Mouse (Mus musculus) kidney, embryonic 15.5 days (tissue): ENCODE measurements around the gene Hist3h2ba. TPM values are rescaled to one million over a fixed set of nuclear protein-coding genes. Genes with fewer than 3 reads are reported as not detected.
"Not testable (repeated sequence)": the region's sequence is repeated elsewhere in the genome, so short reads cannot be mapped to it uniquely, and the experiment has no call there.

Experiments
- ATAC-seq: fragments of 200-750 bp; cut with Nextera tagmentation; replicated peaks from 2 replicates; pipeline ENCODE4 v1.8.0; 2017; ENCODE audit warnings: moderate TSS enrichment; ENCODE audit not compliant: low FRiP score
- H3K27ac ChIP-seq: fragments of 300-500 bp; sonication (generic); 2 replicates; pipeline ENCODE4 v1.5.1; 2015; ENCODE audit warnings: mild to moderate bottlenecking, inconsistent platforms
- H3K27me3 ChIP-seq: fragments of 300-500 bp; sonication (generic); 2 replicates; pipeline ENCODE4 v1.6.1; 2015; ENCODE audit warnings: inconsistent platforms
- H3K36me3 ChIP-seq: fragments of 300-500 bp; sonication (generic); 2 replicates; pipeline ENCODE4 v1.6.1; 2015; ENCODE audit warnings: inconsistent platforms
- H3K4me1 ChIP-seq: fragments of 300-500 bp; sonication (generic); 2 replicates; pipeline ENCODE4 v1.6.1; 2015; ENCODE audit warnings: inconsistent platforms
- H3K4me2 ChIP-seq: fragments of 300-500 bp; sonication (generic); 2 replicates; pipeline ENCODE4 v1.6.1; 2015; ENCODE audit warnings: moderate library complexity, mild to moderate bottlenecking, inconsistent platforms
- H3K4me3 ChIP-seq: fragments of 300-500 bp; sonication (generic); replicated peaks from 2 replicates; pipeline ENCODE4 v1.5.1; 2015; ENCODE audit warnings: mild to moderate bottlenecking, inconsistent platforms
- H3K9ac ChIP-seq: fragments of 300-500 bp; sonication (generic); 2 replicates; pipeline ENCODE4 v1.6.1; 2015; ENCODE audit warnings: mild to moderate bottlenecking, inconsistent platforms
- H3K9me3 ChIP-seq: fragments of 300-500 bp; sonication (generic); replicated peaks from 2 replicates; pipeline ENCODE4 v1.6.1; 2016; ENCODE audit warnings: inconsistent platforms
- WGBS: fragments of 180-500 bp; shearing (Covaris S2); methylation state at CpG from one replicate; pipeline ENCODE4 v1.1.7; 2015; ENCODE audit warnings: mixed read lengths; 5-methylcytosine and 5-hydroxymethylcytosine counted together
- polyA plus RNA-seq: library from polyadenylated mRNA; unstranded; fragments of >200 nt; fragmentation: Nextera tagmentation; extraction: Ambion mirVana; gene quantifications from 2 replicates; pipeline ENCODE4 v1.2.1, GENCODE M21; 2015

Gene Hist3h2ba
- polyA plus RNA-seq, 1 experiment from 2014 or later: 82.0 TPM

DNA sequence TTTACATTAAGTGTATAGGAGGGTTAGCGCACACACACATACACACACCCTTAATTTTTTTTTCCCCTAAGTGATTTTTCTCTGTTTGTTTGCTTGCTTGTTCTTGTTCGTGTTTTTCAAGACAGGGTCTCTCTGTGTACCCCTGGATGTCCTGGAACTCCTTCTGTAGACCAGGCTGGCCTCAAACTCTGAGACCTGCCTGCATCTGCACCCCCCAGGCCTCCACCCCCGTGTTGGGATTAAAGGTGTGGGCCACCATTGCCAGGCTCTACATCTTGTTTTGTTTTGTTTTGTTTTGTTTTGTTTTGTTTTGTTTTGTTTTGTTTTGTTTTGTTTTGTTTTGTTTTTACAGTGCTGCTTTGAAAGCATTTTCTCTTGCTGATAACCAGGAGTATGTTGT lies 1.4 kb upstream of the Hist3h2ba start:
- Histone ChIP-seq H3K4me2 (no peak overlapping the region; the same call in 1 of the 2 replicates), H3K4me1 (peaks cover 27% of the 10 kb centered on the region), H3K9ac (no peak overlapping the region; the same call in 1 of the 2 replicates), H3K27me3 (peaks cover 3% of the 10 kb centered on the region; the same call in 1 of the 2 replicates), H3K36me3 (no peaks in the 10 kb centered on the region), H3K4me3 (no peak overlapping the region), H3K27ac (peak overlapping the region; percentile 97; the same call in 1 of the 2 replicates), H3K9me3 (no peaks in the 10 kb centered on the region)
- ATAC-seq: no peak
- 76% methylated on average over 3 of the region's 3 CpGs for WGBS

DNA sequence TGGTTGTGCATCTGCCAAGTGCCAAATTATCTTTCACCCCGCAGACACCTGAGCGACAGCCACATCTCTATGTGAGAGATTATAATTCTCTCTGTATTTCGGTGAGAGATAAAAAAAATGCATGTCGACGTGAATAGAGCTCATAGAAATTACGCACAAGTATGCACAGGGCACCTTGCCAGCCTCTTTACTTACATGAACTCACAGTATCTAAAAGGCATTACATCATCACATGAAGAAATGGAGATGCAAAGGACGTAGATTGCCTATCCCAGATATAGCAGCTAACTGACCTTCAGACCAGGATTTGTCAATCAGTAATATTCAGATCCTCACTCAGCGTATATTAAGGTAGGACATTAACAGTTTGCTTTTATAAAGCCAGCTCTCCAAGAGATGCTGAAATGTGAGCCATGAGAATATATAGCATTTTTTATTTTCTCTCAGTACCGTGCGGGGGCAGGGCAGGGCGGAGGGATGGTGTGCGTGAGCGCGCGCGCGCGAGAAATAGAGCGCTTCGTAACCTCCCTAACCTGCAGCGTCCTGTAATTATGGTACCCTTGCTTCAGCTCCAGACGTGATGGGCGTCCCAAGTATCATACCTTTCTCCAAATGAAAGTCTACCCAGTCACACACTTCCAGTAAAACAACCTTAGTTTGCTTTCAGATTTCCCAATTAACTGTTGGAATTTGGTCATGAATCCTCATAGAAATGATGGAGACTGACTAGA lies 757 bp upstream of the Hist3h2ba start:
- Histone ChIP-seq H3K4me3 (peak overlapping the region; percentile 54), H3K9ac (peak overlapping the region; percentile 50), H3K36me3 (no peaks in the 10 kb centered on the region), H3K9me3 (no peaks in the 10 kb centered on the region), H3K4me1 (peaks cover 27% of the 10 kb centered on the region), H3K27ac (peak overlapping the region; percentile 97), H3K27me3 (peaks cover 3% of the 10 kb centered on the region; the same call in 1 of the 2 replicates), H3K4me2 (peak overlapping the region; percentile 74)
- peak; percentile 41; the same call in 1 of the 2 replicates for ATAC-seq
- 15% methylated on average over 23 of the region's 23 CpGs for WGBS

DNA sequence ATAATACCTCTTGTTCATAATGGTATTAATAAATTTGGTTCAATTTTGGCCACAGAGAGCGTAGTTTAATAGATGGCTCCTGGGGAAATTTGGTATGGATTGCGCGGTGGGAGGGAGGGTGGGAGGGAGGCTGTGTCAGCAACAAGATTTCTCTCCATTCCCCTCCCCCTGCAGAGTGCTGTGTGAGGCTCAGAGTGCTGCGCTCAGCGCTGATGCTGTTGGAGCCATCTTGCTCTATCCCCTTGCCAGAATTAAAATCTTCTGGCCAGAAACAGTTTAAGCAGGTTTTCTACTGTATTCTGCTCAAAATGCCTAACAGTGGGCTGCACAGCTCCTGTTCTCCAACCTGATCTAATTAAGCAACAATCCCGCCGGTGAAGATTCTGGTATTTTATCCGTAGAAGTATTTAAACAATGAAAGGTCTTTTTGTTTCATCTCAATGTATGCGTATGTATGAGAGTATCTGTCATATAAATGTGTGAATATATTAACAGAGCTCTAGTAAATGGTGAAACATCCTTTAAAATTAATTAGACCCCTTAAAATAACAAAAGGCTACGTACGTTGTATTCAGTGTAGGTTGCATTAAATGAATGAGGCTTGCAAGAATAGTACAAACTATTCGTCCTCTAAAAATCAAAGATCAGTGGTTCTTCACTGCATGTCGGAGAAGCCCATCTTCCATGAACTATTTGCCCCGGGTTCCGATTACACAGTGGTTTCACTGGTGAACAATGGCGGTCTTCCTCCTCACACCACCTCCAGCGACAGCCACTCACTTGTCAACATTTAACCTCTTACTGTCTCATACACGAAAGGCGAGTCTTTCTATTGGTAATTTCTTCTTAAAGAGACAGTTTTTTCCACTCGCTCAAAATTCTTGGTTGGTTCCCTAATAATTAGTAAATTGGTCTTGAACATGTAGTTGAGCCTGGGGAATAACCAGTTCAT lies 1.0 kb downstream of the Hist3h2ba start:
- Histone ChIP-seq H3K27ac (peak overlapping the region; percentile 97), H3K4me2 (peak overlapping the region; percentile 74), H3K4me3 (peak overlapping the region; percentile 54), H3K9me3 (no peaks in the 10 kb centered on the region), H3K4me1 (peaks cover 25% of the 10 kb centered on the region), H3K36me3 (no peaks in the 10 kb centered on the region), H3K9ac (peak overlapping the region; percentile 64), H3K27me3 (peaks cover 3% of the 10 kb centered on the region; the same call in 1 of the 2 replicates)
- WGBS: 8% methylated on average over 20 of the region's 20 CpGs
- peak; percentile 61 for ATAC-seq

DNA sequence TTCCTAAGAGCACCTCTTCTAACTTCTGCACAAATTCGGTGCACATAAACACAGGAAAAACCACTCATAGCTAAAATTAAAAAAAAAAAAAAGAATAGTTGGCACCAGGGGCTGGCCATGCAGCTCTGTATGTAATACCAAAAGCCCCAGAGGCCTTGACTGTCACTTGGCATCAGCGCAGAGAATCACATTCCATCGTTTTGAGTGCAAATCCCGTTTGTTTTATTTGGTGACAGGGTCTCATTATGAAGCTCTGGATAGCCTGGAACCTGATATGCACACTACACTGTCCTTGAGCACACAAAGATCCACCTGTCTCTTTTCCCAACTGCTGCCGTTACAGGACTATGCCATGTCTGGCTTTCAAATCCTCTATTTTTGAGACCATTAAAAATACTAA lies 2.5 kb downstream of the Hist3h2ba start:
- H3K27ac ChIP-seq: no peak overlapping the region
- WGBS: 70% methylated on average over 5 of the region's 5 CpGs

DNA sequence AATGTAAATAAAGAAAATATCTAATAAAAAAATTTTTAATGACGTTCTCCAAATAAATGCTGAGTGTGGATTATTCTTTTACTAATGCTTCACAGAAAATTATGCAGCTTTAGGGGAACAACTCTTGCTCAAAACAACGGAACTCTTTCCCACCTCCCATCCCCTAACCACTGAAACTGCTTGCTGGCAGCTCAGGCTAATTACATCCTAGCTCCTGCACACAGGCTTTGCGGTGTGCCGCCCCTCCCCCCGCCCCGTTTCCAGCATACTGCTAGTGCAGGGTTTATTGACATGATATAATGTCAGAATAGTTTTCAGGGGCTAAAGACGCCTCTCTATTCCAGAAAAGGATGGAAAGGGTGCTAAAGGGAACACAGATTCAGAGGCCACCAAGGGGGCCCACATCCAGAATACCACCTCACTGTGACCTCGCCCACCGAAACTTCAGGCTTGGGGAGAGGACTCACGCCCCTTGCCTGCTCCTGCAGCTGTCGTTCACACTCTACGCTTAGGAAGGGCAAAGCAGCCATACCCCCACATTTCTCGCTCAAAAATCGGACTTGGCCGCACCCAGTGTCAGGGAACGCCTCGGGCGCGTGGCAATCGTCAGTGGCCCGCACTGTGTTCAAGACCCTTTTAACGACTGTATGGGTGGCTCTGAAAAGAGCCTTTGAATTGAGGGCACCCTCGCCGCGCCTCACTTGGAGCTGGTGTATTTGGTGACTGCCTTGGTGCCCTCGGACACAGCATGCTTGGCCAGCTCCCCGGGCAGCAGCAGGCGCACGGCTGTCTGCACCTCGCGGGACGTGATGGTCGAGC lies 4.8 kb downstream of the Hist3h2ba start:
- Histone ChIP-seq H3K9ac (peak overlapping the region; percentile 72), H3K4me3 (peak overlapping the region; percentile 66), H3K36me3 (peaks cover 20% of the 10 kb centered on the region), H3K27me3 (no peaks in the 10 kb centered on the region; the same call in 1 of the 2 replicates), H3K4me1 (peaks cover 34% of the 10 kb centered on the region), H3K9me3 (no peaks in the 10 kb centered on the region), H3K4me2 (peak overlapping the region; percentile 91), H3K27ac (peak overlapping the region; percentile 100)
- WGBS: under 1% methylated on average over 33 of the region's 33 CpGs
- peak; percentile 27 for ATAC-seq

More for the DNA sequence above, 2.5 kb downstream of the Hist3h2ba start:
- Histone ChIP-seq H3K4me1 (peaks cover 26% of the 10 kb centered on the region), H3K4me3 (no peak overlapping the region), H3K4me2 (no peak overlapping the region), H3K27me3 (peaks cover 2% of the 10 kb centered on the region; the same call in 1 of the 2 replicates), H3K9me3 (no peaks in the 10 kb centered on the region), H3K36me3 (no peaks in the 10 kb centered on the region), H3K9ac (no peak overlapping the region)
- no peak for ATAC-seq

DNA sequence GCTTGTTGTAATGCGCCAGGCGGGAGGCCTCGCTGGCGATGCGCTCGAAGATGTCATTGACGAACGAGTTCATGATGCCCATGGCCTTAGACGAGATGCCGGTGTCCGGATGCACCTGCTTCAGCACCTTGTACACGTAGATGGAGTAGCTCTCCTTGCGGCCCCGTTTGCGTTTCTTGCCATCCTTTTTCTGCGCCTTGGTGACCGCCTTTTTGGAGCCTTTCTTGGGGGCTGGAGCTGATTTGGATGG lies 5.4 kb downstream of the Hist3h2ba start:
- peak overlapping the region; percentile 91 for H3K4me2 ChIP-seq
- ATAC-seq, H3K27me3 ChIP-seq, H3K9me3 ChIP-seq: not testable (repeated sequence)
- H3K9ac ChIP-seq: peak overlapping the region; percentile 72
- H3K36me3 ChIP-seq: peaks cover 20% of the 10 kb centered on the region
- H3K4me3 ChIP-seq: peak overlapping the region; percentile 66
- under 1% methylated on average over 17 of the region's 17 CpGs for WGBS
- H3K27ac ChIP-seq: peak overlapping the region; percentile 100
- peaks cover 34% of the 10 kb centered on the region for H3K4me1 ChIP-seq

DNA sequence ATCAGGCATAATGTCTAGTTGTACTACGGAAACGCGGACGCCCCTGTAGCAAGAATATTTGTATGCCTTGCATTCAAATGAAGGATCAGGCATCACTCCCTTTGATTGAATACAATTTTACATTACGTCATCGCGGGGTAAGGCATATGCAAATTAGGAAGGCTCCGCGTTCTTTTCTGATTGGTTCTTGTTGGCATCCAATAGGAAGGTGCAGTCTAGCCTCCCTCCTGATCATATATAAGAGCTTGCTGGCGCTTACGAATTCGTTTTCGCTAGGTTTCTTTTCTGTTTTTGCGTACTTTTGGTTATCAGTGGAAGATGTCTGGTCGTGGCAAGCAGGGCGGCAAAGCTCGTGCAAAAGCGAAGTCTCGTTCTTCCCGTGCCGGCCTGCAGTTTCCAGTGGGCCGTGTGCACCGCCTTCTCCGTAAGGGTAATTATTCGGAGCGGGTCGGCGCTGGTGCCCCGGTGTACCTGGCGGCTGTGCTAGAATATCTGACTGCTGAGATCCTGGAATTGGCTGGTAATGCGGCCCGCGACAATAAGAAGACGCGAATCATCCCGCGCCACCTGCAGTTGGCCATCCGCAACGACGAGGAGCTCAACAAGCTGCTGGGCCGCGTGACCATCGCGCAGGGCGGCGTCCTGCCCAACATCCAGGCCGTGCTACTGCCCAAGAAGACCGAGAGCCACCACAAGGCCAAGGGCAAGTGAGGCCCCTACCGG lies 5.9 kb downstream of the Hist3h2ba start, which contains the start of the genes Hist3h2a and Trim17:
Gene Hist3h2a (plus strand): TSS at position 266 of the 723 bp plus-strand sequence.
Gene Trim17 (plus strand): TSS at position 266 of the 723 bp plus-strand sequence.
- peak within 1 kb of the TSS; percentile 66 for H3K4me3 ChIP-seq
- WGBS: under 1% methylated on average over 49 of the region's 49 CpGs
- peaks cover 20% of the 10 kb centered on the region for H3K36me3 ChIP-seq
- peaks cover 39% of the 10 kb centered on the region for H3K4me1 ChIP-seq
- H3K4me2 ChIP-seq: peak within 1 kb of the TSS; percentile 91
- no peaks in the 10 kb centered on the region for H3K9me3 ChIP-seq
- H3K27ac ChIP-seq: peak within 1 kb of the TSS; percentile 100
- peak; percentile 93 for ATAC-seq
- H3K27me3 ChIP-seq: no peaks in the 10 kb centered on the region; the same call in 1 of the 2 replicates
- peak within 1 kb of the TSS; percentile 77 for H3K9ac ChIP-seq

DNA sequence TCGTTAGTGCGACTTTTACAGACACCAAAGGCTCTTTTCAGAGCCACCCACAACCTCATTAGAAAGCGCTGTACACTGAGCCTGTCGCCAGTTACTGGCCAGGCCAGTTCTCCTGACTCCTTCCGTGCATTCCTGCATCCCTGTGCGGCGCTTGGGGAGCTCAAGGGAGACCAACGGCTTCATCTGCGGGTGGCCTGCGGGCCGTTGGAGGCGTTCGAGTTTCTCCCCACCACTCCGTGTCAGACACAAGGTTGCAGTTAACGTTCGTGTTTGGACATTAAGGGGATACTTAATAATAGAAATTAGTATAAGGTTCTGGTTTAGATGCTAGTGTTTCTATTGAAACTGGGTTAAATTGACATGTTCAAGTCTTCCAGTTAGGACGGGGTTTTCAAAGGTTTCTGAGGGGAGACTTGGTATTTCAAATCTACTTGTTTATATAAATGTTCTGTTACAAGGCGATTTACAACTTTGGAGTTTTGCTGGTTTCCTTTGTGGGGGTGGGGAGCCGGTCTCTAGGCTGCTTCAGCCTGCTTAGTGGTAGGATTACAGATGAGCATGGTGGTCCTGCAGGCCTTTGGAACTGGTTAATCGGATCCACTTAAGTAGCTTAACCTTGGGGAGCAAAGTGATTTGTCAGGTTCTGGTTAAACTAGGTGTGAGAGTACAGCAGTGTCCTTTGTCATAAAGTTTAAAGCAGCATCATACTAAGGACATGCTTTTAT lies 6.6 kb downstream of the Hist3h2ba start:
- peaks cover 42% of the 10 kb centered on the region for H3K4me1 ChIP-seq
- no peaks in the 10 kb centered on the region for H3K9me3 ChIP-seq
- ATAC-seq: peak; percentile 42
- no peaks in the 10 kb centered on the region; the same call in 1 of the 2 replicates for H3K27me3 ChIP-seq
- peak overlapping the region; percentile 100 for H3K27ac ChIP-seq
- WGBS: under 1% methylated on average over 20 of the region's 20 CpGs
- peak overlapping the region; percentile 77 for H3K9ac ChIP-seq
- peak overlapping the region; percentile 66 for H3K4me3 ChIP-seq
- peak overlapping the region; percentile 91 for H3K4me2 ChIP-seq
- peaks cover 20% of the 10 kb centered on the region for H3K36me3 ChIP-seq

DNA sequence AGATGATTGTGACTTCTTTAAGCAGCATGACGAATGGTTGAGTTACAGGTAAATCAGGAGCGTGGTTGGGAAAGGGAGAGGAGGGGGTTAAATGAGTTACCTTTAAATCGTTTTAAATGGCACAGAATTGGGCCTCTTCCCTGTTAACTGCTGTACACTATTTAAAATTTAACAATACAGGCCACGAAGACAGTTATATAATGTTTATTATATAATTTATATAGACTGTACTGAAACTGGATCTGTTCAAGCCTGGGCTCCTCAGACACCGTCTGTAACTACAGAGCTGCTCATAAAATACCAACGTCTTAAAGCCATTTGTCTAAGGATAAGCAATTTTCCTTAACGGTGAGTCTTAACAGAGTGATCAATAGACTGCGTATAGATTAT lies 7.1 kb downstream of the Hist3h2ba start:
- Histone ChIP-seq H3K9ac (peak overlapping the region; percentile 77), H3K4me1 (peaks cover 42% of the 10 kb centered on the region), H3K4me2 (peak overlapping the region; percentile 91), H3K4me3 (peak overlapping the region; percentile 66), H3K27me3 (no peaks in the 10 kb centered on the region; the same call in 1 of the 2 replicates), H3K9me3 (no peaks in the 10 kb centered on the region), H3K36me3 (peaks cover 20% of the 10 kb centered on the region), H3K27ac (peak overlapping the region; percentile 100)
- ATAC-seq: no peak
- WGBS: 23% methylated on average over 8 of the region's 8 CpGs

DNA sequence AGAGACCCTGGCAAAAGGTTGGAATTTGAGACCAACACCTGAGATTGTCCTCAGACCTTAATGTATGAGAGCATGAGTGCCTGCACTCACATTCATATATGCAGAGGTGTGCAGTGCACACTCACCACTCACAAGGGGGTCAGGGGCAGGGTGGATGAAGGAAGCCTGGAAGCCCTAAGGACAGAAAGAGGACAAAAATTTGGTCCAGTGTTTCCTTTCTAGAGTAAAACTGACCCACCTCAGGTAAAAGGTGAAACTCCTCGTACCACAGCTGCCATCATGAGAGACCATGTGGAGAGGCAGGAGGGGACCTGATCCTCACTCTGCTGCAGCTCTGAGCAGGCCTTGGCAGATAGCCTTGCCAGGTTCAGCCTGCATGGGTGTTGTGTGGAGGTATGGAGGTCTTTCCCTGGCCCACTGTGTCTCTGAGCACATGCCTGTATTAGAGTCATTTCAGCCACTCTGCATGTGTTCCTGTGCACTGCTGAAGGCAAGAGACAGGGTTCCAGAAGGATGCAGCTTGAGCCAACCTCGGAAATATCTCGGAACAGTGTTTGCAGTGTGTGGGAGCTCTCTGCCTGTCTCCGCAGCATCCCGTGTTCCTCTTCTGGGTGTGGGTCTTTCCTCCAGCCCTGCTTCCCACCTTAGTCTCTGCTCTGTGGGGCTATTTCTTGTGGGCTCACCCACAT lies 8.7 kb downstream of the Hist3h2ba start:
- Histone ChIP-seq H3K4me2 (peak overlapping the region; percentile 91), H3K27ac (no peak overlapping the region), H3K27me3 (peaks cover 13% of the 10 kb centered on the region; the same call in 1 of the 2 replicates), H3K36me3 (peaks cover 20% of the 10 kb centered on the region), H3K4me1 (peaks cover 42% of the 10 kb centered on the region), H3K4me3 (peak overlapping the region; percentile 66), H3K9me3 (peaks cover 4% of the 10 kb centered on the region; the same call in 1 of the 2 replicates), H3K9ac (peak overlapping the region; percentile 77)
- WGBS: 77% methylated on average over 5 of the region's 5 CpGs
- ATAC-seq: no peak
